Mouse (Mus musculus) hindbrain, embryonic 11.5 days (tissue): ENCODE measurements around the gene Smim11. TPM values are rescaled to one million over a fixed set of nuclear protein-coding genes. Genes with fewer than 3 reads are reported as not detected.

ENCODE experiments used
- polyA plus RNA-seq: library from polyadenylated mRNA; unstranded; fragments of >200 nt; fragmentation: Nextera tagmentation; extraction: Ambion mirVana; gene quantifications from 2 replicates; pipeline ENCODE4 v1.2.1, GENCODE M21; 2014

Smim11 gene
- polyA plus RNA-seq, 1 experiment from 2014 or later = 121 TPM

Other genes starting within 250 kb of the Smim11 start
- 139 and 141 TPM in 2 replicates for gene Mrps6, start 243.0 kb upstream of the Smim11 start, polyA plus RNA-seq
- gene Gm49711, start 243.0 kb upstream of the Smim11 start, polyA plus RNA-seq = 0.14 and 0.20 TPM in 2 replicates
- 14.6 and 14.9 TPM in 2 replicates for gene Slc5a3, start 243.0 kb upstream of the Smim11 start, polyA plus RNA-seq
- 14.7 and 23.1 TPM in 2 replicates for gene Kcne2, start 8.9 kb upstream of the Smim11 start, polyA plus RNA-seq
- gene Fam243, start 20.2 kb downstream of the Smim11 start, polyA plus RNA-seq = not detected in 2 replicates
- gene Kcne1, start 58.2 kb downstream of the Smim11 start, polyA plus RNA-seq = 0.32 and 0.66 TPM in 2 replicates
- 39.3 and 45.3 TPM in 2 replicates for gene Rcan1, start 169.6 kb downstream of the Smim11 start, polyA plus RNA-seq
- 3.4 and 4.8 TPM in 2 replicates for gene Clic6, start 184.4 kb downstream of the Smim11 start, polyA plus RNA-seq